Mouse (Mus musculus): ENCODE data around the gene Spock2. TPM values are rescaled to one million over a fixed set of nuclear protein-coding genes. Genes with fewer than 3 reads are reported as not detected.
"Not testable (repeated sequence)": the region's sequence is repeated elsewhere in the genome, so short reads cannot be mapped to it uniquely, and the experiment has no call there.

Gene Spock2
- polyA plus RNA-seq, 1 experiment from 2014 or later, result 11.0 TPM

DNA sequence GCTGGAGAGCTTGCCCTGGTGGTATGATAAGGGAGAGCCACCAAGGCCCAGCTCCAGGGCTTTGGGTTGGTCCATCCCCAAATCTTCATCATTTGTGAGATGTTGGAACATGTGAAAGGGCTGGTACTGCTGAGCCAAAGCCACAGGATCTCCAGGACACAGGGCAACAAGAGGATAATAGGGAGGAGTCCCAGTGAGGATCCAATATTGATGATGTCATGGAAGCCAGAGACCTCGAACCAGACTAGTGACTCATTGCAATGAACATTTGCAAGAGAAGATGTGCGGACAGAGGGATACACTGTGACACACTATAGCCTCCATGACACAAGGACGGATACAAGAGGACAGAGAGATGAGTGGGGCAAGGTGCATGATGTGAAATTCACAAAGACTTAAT lies 52.1 kb downstream of the Spock2 start:
- WGBS, result 87% methylated on average over 3 of the region's 3 CpGs
- Histone ChIP-seq H3K9me3 (no peaks in the 10 kb centered on the region), H3K4me3 (no peak overlapping the region), H3K4me2 (no peak overlapping the region), H3K9ac (no peak overlapping the region), H3K36me3 (no peaks in the 10 kb centered on the region), H3K27me3 (no peaks in the 10 kb centered on the region), H3K27ac (no peak overlapping the region), H3K4me1 (no peaks in the 10 kb centered on the region)
- ATAC-seq (ENCODE audit: insufficient number of reproducible peaks, low FRiP score, low TSS enrichment, low read depth), result no peak

DNA sequence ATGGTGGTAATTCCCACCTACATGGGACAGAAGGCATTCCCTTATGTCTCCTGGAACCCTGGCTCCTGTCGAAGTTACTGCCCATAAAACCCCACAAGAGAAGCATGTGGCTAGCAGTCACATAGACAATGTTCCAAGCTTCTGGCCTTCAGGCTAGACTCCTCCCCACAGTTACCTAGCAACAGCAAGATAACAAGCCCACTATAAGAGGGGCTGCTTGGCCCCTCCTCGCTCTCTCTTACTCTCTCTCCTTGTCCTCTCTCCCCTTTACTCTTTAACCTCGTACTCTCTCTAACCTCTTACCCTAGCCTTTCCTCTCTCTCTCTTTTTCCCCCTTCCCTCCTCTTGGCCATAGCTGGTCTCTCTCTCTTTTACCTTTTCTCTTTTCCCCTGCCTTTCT lies 55.4 kb downstream of the Spock2 start:
- not testable (repeated sequence) for H3K4me1 ChIP-seq; H3K27me3 ChIP-seq; H3K9me3 ChIP-seq; H3K27ac ChIP-seq; H3K4me2 ChIP-seq; ATAC-seq (ENCODE audit: insufficient number of reproducible peaks, low FRiP score, low TSS enrichment, low read depth); H3K36me3 ChIP-seq; H3K4me3 ChIP-seq; H3K9ac ChIP-seq
- 58% methylated on average over 3 of the region's 3 CpGs for WGBS

DNA sequence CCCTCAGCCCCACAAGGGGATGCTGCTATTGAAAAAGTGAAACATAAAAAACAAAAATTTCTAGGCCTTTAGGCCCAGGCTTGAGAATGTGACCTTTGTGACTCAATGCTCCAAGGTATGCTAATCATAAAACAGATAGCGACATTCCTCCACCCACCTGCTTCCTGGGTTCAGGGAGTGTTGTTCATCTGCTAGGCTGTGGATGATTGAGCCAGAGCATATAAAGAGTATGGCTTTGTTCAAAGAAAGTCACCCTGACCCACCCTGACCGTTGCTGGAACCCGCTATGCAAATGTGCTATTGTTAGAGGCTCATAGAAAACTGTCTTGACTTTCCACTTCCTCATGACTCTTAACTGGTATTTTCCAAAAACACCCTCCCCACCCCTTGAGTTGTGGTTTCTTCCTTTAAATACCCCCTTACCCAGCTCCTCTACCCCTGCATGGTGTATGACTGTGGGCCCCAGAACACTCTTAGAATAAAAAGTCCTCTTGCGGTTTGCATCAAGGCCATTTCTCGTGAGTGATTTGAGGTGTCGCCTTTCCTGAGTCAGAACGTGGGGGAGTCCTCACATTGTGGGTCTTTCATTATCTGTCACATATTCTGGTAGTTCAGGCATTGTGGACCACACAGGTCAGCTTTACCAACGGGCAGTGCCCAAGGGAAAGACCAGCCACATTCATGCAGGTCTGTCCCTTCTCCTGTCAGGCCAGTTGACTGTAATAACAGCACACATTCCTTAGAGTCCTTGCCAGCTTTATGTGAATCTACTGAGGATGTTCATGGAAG lies 56.4 kb downstream of the Spock2 start:
- H3K4me3 ChIP-seq; H3K9me3 ChIP-seq; H3K4me1 ChIP-seq; H3K9ac ChIP-seq; H3K4me2 ChIP-seq; H3K27ac ChIP-seq; H3K36me3 ChIP-seq; ATAC-seq (ENCODE audit: insufficient number of reproducible peaks, low FRiP score, low TSS enrichment, low read depth); H3K27me3 ChIP-seq: not testable (repeated sequence)
- 77% methylated on average over 8 of the region's 8 CpGs for WGBS

DNA sequence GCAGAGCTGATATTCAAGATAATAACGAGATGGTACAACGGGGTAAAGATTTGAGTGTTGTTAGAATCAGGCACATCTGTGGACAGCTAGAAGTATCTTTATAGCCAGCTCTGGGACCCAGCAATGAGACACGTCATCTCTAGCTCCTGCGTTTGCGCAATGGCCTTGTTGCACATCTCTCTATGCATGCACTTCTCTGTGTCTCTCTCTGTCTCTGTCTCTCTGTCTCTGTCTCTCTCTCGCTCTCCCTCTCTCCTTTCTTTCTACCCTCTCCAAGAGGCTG lies 56.9 kb downstream of the Spock2 start:
- no peak for ATAC-seq (ENCODE audit: insufficient number of reproducible peaks, low FRiP score, low TSS enrichment, low read depth)
- H3K27ac ChIP-seq, result no peak overlapping the region
- no peak overlapping the region for H3K4me2 ChIP-seq
- H3K9me3 ChIP-seq, result no peaks in the 10 kb centered on the region
- H3K36me3 ChIP-seq, result no peaks in the 10 kb centered on the region
- H3K27me3 ChIP-seq, result no peaks in the 10 kb centered on the region
- 90% methylated on average over 6 of the region's 6 CpGs for WGBS
- H3K9ac ChIP-seq, result no peak overlapping the region
- no peak overlapping the region for H3K4me3 ChIP-seq
- H3K4me1 ChIP-seq, result no peaks in the 10 kb centered on the region

DNA sequence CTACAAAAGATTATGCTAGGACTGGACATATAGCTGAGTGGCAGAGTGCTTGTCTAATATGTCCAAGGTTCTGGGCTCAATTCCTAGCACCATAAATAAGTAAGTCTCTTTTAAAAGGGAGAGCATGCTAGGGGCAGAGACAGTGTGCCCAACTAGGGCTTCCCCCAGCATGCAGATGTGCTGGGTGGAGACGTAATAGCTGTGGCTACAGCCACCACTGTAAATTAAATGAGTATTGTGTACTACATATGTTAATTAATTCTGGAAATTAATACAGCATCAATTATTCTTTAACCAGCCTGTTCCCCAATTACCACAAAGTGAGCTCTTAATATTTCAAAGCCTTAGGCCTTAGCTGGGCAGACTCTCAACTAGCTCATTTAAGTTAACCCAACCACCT lies 58.9 kb downstream of the Spock2 start:
- no peak overlapping the region for H3K9ac ChIP-seq
- ATAC-seq (ENCODE audit: insufficient number of reproducible peaks, low FRiP score, low TSS enrichment, low read depth), result no peak

DNA sequence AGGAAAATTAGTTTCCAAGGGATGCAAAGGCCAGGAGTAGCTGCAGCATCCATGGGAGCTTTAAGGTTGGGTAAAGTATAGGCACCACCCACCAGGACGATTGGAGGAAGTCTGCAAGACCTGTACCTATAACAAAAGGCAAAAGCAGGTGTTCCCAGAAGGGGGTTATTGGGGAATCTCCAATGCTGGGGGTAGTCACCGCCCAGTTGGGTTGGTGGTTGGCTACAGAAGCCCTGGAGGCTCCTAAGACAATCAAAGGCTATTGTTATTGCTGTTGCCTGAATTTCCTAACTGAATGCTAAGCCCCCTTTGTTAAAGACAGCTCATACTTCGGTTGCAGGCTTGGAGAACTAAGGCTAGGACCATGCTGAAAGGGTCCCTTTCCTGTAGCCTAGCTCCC lies 60.0 kb downstream of the Spock2 start:
- no peaks in the 10 kb centered on the region for H3K36me3 ChIP-seq
- H3K4me3 ChIP-seq, result no peak overlapping the region
- no peak overlapping the region for H3K4me2 ChIP-seq
- no peaks in the 10 kb centered on the region for H3K4me1 ChIP-seq
- whole genome bisulfite sequencing, result 41% methylated on average over 3 of the region's 3 CpGs
- H3K9ac ChIP-seq, result no peak overlapping the region
- H3K9me3 ChIP-seq, result no peaks in the 10 kb centered on the region
- H3K27ac ChIP-seq, result no peak overlapping the region
- no peak for ATAC-seq (ENCODE audit: insufficient number of reproducible peaks, low FRiP score, low TSS enrichment, low read depth)
- H3K27me3 ChIP-seq, result no peaks in the 10 kb centered on the region

More for the DNA sequence above, 58.9 kb downstream of the Spock2 start:
- H3K27ac ChIP-seq, result no peak overlapping the region
- no peaks in the 10 kb centered on the region for H3K4me1 ChIP-seq
- H3K27me3 ChIP-seq, result no peaks in the 10 kb centered on the region
- no peaks in the 10 kb centered on the region for H3K9me3 ChIP-seq
- WGBS, result 75% methylated on average over 1 of the region's 1 CpGs
- H3K36me3 ChIP-seq, result no peaks in the 10 kb centered on the region
- no peak overlapping the region for H3K4me3 ChIP-seq
- no peak overlapping the region for H3K4me2 ChIP-seq

DNA sequence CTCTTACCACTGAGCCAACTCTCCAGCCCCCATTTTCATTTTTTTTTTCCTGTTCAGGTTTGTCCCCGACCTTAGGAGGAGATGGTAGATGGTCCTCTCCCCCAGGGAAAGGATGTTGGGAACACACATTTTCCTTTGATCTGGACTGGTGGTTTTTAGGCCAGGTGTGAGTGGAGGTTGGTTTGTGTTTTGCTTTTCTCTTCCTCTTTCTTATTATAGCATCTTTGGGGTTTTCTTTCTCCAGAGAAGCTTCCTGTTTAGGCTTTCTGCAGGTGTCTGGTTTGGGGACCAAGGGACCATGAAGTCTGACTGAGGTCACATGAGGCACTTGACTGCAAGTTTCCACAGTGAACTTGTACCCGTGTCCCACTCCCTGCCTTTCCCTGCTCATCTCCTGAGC lies 62.3 kb downstream of the Spock2 start:
- Histone ChIP-seq H3K9me3 (no peaks in the 10 kb centered on the region), H3K4me2 (no peak overlapping the region), H3K27me3 (no peaks in the 10 kb centered on the region), H3K27ac (no peak overlapping the region), H3K36me3 (no peaks in the 10 kb centered on the region), H3K4me3 (no peak overlapping the region), H3K9ac (no peak overlapping the region), H3K4me1 (peaks cover 6% of the 10 kb centered on the region)
- ATAC-seq (ENCODE audit: insufficient number of reproducible peaks, low FRiP score, low TSS enrichment, low read depth), result no peak
- WGBS, result 69% methylated on average over 2 of the region's 2 CpGs

DNA sequence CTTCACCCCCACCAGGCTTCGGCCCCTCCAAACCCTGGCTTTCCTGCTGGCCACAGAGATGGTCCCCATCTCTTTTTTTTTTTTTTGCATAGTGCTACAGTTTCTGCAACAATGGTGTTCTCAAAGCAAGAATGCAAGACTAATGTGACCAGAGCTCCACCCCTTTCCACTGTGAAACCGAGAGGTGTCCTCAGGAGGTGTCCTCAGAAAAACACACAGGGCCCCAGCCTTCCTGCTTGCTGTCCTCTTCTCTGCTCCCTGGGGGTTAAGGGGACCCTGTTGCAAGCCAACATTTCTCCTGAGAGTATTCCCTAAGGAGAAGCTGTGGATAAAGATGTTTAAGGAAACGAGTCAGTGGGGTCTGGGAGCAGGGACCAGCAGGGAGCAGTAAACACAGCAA lies 62.9 kb downstream of the Spock2 start:
- WGBS, result 59% methylated on average over 3 of the region's 3 CpGs
- Histone ChIP-seq H3K36me3 (no peaks in the 10 kb centered on the region), H3K9me3 (no peaks in the 10 kb centered on the region), H3K27ac (no peak overlapping the region), H3K4me1 (peaks cover 6% of the 10 kb centered on the region), H3K4me2 (no peak overlapping the region), H3K27me3 (no peaks in the 10 kb centered on the region), H3K4me3 (no peak overlapping the region), H3K9ac (no peak overlapping the region)
- no peak for ATAC-seq (ENCODE audit: insufficient number of reproducible peaks, low FRiP score, low TSS enrichment, low read depth)

DNA sequence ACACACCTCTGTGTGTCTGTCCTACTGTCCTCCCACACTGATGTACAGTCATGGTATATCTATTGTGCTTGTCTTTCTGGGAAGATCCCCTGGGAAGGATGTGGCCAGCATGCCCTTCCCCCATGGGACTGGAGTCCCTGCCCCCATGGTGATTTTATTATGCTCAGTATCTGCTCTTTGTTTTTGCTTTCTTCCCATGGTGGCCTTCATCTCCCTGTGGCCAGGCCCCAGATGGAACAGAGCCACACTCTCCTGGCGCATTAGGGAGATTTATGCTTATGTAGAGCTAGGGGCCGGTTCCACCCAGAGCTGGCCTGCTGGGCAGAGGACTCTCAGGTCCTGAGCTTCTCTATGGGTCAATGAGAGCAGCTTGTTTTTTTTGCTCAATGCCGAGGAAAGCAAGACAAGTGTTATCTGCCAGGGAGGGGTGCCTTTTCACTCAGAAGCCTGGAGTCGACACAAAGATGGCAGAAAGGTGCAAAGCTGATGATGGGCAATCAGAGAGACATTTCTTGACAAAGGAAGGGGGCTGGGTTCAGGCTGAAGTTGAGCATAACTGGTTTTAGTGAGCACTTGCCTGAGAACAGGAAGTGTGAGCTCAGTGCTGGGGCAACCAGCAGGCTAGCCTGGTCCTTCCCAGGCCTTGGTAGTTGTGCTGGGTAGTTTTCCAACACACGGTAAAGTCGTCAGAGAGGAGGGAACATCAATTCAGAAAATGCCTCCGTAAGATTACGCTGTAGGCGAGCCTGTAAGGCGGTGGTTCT lies 64.5 kb downstream of the Spock2 start:
- no peaks in the 10 kb centered on the region for H3K27me3 ChIP-seq
- H3K36me3 ChIP-seq, result no peaks in the 10 kb centered on the region
- H3K4me1 ChIP-seq, result peaks cover 6% of the 10 kb centered on the region
- WGBS, result 73% methylated on average over 10 of the region's 10 CpGs
- H3K9ac ChIP-seq, result no peak overlapping the region
- H3K4me2 ChIP-seq, result no peak overlapping the region
- H3K4me3 ChIP-seq, result no peak overlapping the region
- no peaks in the 10 kb centered on the region for H3K9me3 ChIP-seq
- ATAC-seq (ENCODE audit: insufficient number of reproducible peaks, low FRiP score, low TSS enrichment, low read depth), result no peak
- no peak overlapping the region for H3K27ac ChIP-seq

DNA sequence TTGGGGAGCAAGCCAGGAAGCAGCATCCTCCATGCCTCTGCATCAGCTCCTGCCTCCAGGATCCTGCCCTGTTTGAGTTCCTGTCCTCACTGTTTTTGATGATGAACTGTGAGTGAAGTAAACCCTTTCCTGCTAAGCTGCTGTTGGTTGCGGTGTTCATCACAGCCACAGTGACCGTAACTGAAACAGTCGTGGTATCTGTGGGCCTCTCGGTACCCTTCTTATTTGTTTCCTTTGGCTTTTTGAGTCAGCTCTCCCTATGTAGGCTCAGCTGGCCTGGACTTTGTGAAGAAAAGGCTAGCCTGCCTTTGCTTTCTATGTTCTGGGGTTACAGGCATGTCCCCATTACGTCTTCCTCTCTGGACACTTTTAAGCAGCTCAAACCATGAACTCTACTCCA lies 65.3 kb downstream of the Spock2 start:
- 92% methylated on average over 5 of the region's 5 CpGs for WGBS
- Histone ChIP-seq H3K9me3 (no peaks in the 10 kb centered on the region), H3K4me3 (no peak overlapping the region), H3K27me3 (no peaks in the 10 kb centered on the region), H3K27ac (no peak overlapping the region), H3K36me3 (no peaks in the 10 kb centered on the region), H3K9ac (no peak overlapping the region), H3K4me1 (peaks cover 6% of the 10 kb centered on the region), H3K4me2 (no peak overlapping the region)
- no peak for ATAC-seq (ENCODE audit: insufficient number of reproducible peaks, low FRiP score, low TSS enrichment, low read depth)

DNA sequence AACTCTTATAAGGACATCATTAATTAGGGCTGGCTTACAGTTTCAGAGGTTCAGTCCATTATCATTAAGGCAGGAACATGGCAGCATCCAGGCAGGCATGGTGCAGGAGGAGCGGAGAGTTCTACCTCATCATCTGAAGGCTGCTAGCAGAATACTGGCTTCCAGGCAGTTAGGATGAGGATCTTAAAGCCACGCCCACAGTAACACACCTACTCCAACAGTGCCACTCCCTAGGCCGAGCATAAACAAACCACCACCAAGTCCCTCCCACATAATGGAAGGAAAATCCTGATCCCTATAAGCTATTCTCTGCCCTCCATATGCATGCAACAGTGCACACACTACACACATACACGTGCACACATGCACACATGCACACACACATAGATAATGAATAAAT lies 66.3 kb downstream of the Spock2 start:
- WGBS, result 90% methylated on average over 4 of the region's 4 CpGs
- Histone ChIP-seq H3K27me3 (no peaks in the 10 kb centered on the region), H3K4me2 (no peak overlapping the region), H3K9ac (no peak overlapping the region), H3K27ac (no peak overlapping the region), H3K9me3 (no peaks in the 10 kb centered on the region), H3K4me3 (no peak overlapping the region), H3K4me1 (peaks cover 6% of the 10 kb centered on the region), H3K36me3 (no peaks in the 10 kb centered on the region)
- no peak for ATAC-seq (ENCODE audit: insufficient number of reproducible peaks, low FRiP score, low TSS enrichment, low read depth)

DNA sequence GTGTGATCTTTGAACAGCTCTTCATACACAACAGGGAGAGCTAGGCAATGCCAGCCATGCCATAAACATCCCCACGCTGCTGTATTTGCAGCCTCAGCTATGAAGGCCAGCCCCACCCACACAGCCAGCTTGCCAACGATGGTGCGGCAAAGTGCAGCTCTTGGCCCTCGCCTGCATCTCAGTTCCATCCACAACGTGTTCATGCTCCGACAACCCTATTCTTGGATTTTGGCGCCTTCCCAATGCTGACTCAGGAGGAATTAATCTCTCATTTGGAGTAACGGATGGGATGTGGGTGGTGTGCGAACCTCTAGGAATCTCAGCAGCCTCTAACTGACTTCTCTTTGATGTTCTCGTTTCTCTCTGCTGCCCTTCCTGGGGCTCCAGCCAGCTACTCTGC lies 67.0 kb downstream of the Spock2 start:
- Histone ChIP-seq H3K27ac (no peak overlapping the region), H3K27me3 (no peaks in the 10 kb centered on the region), H3K4me3 (no peak overlapping the region), H3K9me3 (no peaks in the 10 kb centered on the region), H3K36me3 (no peaks in the 10 kb centered on the region), H3K4me1 (peaks cover 6% of the 10 kb centered on the region), H3K9ac (no peak overlapping the region), H3K4me2 (no peak overlapping the region)
- WGBS, result 45% methylated on average over 10 of the region's 10 CpGs
- ATAC-seq (ENCODE audit: insufficient number of reproducible peaks, low FRiP score, low TSS enrichment, low read depth), result no peak
